Mouse (Mus musculus): ENCODE data around the gene Upp2. TPM values are rescaled to one million over a fixed set of nuclear protein-coding genes. Genes with fewer than 3 reads are reported as not detected.

Gene Upp2
- polyA plus RNA-seq, 1 experiment from 2014 or later, result 9.6 TPM

DNA sequence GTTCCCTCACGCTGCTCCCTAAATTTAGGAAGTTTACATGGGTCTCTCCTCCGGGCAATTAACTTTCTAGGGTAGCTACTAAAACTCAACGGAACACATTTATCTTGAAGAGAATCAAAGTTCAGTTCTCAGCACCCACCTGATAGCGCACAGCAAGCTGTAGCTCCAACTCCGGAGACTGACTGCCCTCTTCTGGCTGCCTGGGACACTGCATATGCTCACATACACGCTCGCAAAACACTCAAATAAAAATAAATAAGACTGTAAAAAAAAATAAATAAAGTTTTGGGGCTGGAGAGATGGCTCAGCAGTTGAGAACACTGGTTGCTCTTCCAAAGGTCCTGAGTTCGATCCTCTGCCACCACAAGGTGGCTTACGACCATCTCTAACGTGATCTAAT is 90.8 kb downstream of the Upp2 start:
- H3K36me3 ChIP-seq (ENCODE audit: insufficient read depth, low read length), result no peaks in the 10 kb centered on the region
- ATAC-seq (replicated peaks; ENCODE audit: low FRiP score, low read depth) (no peak), DNase-seq (ENCODE audit: low spot score) (no peak)
- H3K4me1 ChIP-seq (replicated peaks; ENCODE audit: insufficient read depth, low read length), result no peaks in the 10 kb centered on the region
- no peak overlapping the region for H3K9ac ChIP-seq (ENCODE audit: low read depth, low read length)
- H3K27me3 ChIP-seq (ENCODE audit: insufficient read depth, low read length), result no peaks in the 10 kb centered on the region
- H3K9me3 ChIP-seq (replicated peaks; ENCODE audit: low read length), result no peaks in the 10 kb centered on the region
- no peak overlapping the region for H3K4me3 ChIP-seq (replicated peaks; ENCODE audit: low read depth, low read length)
- no peak overlapping the region for H3K4me2 ChIP-seq (ENCODE audit: low read length)
- H3K27ac ChIP-seq, result no peak overlapping the region
- 94% methylated on average over 10 of the region's 10 CpGs for WGBS
- no peak for TF ChIP-seq CTCF (IDR thresholded peaks at IDR 0.05; ENCODE audit: low read depth)

GRCm38 (mm10) chr2:58660591-58660990 is 93.5 kb downstream of the Upp2 start:
- Histone ChIP-seq H3K4me1 (replicated peaks; ENCODE audit: insufficient read depth, low read length) (no peaks in the 10 kb centered on the region), H3K27me3 (ENCODE audit: insufficient read depth, low read length) (no peaks in the 10 kb centered on the region), H3K9me3 (replicated peaks; ENCODE audit: low read length) (no peaks in the 10 kb centered on the region), H3K4me3 (replicated peaks; ENCODE audit: low read depth, low read length) (no peak overlapping the region), H3K36me3 (ENCODE audit: insufficient read depth, low read length) (no peaks in the 10 kb centered on the region), H3K27ac (no peak overlapping the region), H3K9ac (ENCODE audit: low read depth, low read length) (no peak overlapping the region), H3K4me2 (ENCODE audit: low read length) (no peak overlapping the region)
- ATAC-seq (replicated peaks; ENCODE audit: low FRiP score, low read depth) (no peak), DNase-seq (ENCODE audit: low spot score) (no peak)
- TF ChIP-seq CTCF (IDR thresholded peaks at IDR 0.05; ENCODE audit: low read depth), result no peak
- 67% methylated on average over 13 of the region's 13 CpGs for WGBS

DNA sequence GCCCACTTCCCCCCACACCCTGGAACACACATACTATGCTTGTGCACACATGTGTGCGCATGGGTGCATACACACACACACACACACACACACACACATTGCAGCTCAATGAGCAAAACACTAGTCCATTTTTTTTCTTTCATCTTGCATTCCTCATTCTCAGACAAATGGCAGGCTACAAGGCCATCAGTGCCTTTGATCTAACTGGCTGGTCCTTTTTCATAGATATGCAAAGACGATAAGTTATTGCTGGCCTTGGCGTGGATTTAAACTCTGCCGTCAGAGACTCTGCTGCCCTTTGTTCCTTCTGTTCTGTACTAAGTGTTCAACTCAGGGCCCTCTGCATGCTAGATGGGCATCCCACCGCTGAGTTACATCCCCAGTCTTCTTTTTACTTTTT is 94.0 kb downstream of the Upp2 start:
- Histone ChIP-seq H3K4me1 (replicated peaks; ENCODE audit: insufficient read depth, low read length) (no peaks in the 10 kb centered on the region), H3K4me2 (ENCODE audit: low read length) (no peak overlapping the region), H3K36me3 (ENCODE audit: insufficient read depth, low read length) (no peaks in the 10 kb centered on the region), H3K27ac (no peak overlapping the region), H3K9ac (ENCODE audit: low read depth, low read length) (no peak overlapping the region), H3K4me3 (replicated peaks; ENCODE audit: low read depth, low read length) (no peak overlapping the region), H3K9me3 (replicated peaks; ENCODE audit: low read length) (no peaks in the 10 kb centered on the region), H3K27me3 (ENCODE audit: insufficient read depth, low read length) (no peaks in the 10 kb centered on the region)
- WGBS, result 75% methylated on average over 5 of the region's 5 CpGs
- ATAC-seq (replicated peaks; ENCODE audit: low FRiP score, low read depth), result no peak
- DNase-seq (ENCODE audit: low spot score), result no peak
- no peak for TF ChIP-seq CTCF (IDR thresholded peaks at IDR 0.05; ENCODE audit: low read depth)

GRCm38 (mm10) chr2:58662661-58663060 is 95.6 kb downstream of the Upp2 start:
- DNase-seq (ENCODE audit: low spot score), result no peak
- H3K9ac ChIP-seq (ENCODE audit: low read depth, low read length), result no peak overlapping the region
- ATAC-seq (replicated peaks; ENCODE audit: low FRiP score, low read depth), result no peak
- no peak overlapping the region for H3K4me3 ChIP-seq (replicated peaks; ENCODE audit: low read depth, low read length)
- no peaks in the 10 kb centered on the region for H3K36me3 ChIP-seq (ENCODE audit: insufficient read depth, low read length)
- 90% methylated on average over 9 of the region's 9 CpGs for WGBS
- H3K4me2 ChIP-seq (ENCODE audit: low read length), result no peak overlapping the region
- H3K27ac ChIP-seq, result no peak overlapping the region
- H3K9me3 ChIP-seq (replicated peaks; ENCODE audit: low read length), result no peaks in the 10 kb centered on the region
- H3K27me3 ChIP-seq (ENCODE audit: insufficient read depth, low read length), result no peaks in the 10 kb centered on the region
- H3K4me1 ChIP-seq (replicated peaks; ENCODE audit: insufficient read depth, low read length), result no peaks in the 10 kb centered on the region
- TF ChIP-seq CTCF (IDR thresholded peaks at IDR 0.05; ENCODE audit: low read depth), result no peak

GRCm38 (mm10) chr2:58663404-58664120 is 96.5 kb downstream of the Upp2 start:
- no peaks in the 10 kb centered on the region for H3K27me3 ChIP-seq (ENCODE audit: insufficient read depth, low read length)
- H3K27ac ChIP-seq, result no peak overlapping the region
- no peak for TF ChIP-seq CTCF (IDR thresholded peaks at IDR 0.05; ENCODE audit: low read depth)
- no peaks in the 10 kb centered on the region for H3K36me3 ChIP-seq (ENCODE audit: insufficient read depth, low read length)
- H3K9me3 ChIP-seq (replicated peaks; ENCODE audit: low read length), result no peaks in the 10 kb centered on the region
- DNase-seq (ENCODE audit: low spot score) (no peak), ATAC-seq (replicated peaks; ENCODE audit: low FRiP score, low read depth) (no peak)
- no peak overlapping the region for H3K4me2 ChIP-seq (ENCODE audit: low read length)
- H3K4me1 ChIP-seq (replicated peaks; ENCODE audit: insufficient read depth, low read length), result no peaks in the 10 kb centered on the region
- no peak overlapping the region for H3K4me3 ChIP-seq (replicated peaks; ENCODE audit: low read depth, low read length)
- 87% methylated on average over 7 of the region's 7 CpGs for WGBS
- H3K9ac ChIP-seq (ENCODE audit: low read depth, low read length), result no peak overlapping the region

DNA sequence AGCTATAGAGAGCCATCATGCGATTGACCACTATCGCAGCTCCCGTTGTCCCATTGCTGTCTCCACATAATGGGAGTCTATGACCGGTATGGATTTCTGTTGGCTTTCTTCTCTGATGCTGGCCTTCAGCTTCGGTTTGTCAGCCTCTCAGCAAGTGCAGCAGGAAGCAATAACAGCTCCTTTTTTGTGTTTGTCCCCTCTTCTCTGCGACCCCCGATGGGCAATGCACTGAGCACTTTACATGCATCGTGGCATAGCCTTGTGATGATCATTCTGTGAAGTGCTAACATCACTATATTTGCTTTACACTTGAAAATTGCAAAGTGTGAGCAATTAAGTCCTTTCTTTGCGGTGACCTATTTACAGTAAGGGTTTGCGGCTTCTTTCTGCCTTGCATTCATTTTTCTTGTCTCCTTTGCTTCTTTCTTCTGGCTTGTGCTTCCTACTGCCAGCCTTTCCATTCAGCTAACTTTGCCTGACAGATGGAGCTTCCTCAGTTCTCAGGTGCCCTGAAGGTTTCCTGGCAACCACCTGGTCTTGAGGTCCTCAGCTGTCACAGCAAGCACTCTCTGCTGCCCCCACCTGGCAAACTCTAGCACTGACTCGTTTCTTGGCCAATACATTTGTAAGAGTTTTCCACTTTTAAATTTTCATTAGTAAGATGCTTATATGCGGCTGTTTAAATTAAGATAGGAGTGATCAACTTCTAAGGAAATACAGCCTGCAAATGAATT is 98.2 kb downstream of the Upp2 start:
- Histone ChIP-seq H3K9me3 (replicated peaks; ENCODE audit: low read length) (no peaks in the 10 kb centered on the region), H3K4me2 (ENCODE audit: low read length) (no peak overlapping the region), H3K27ac (no peak overlapping the region), H3K36me3 (ENCODE audit: insufficient read depth, low read length) (no peaks in the 10 kb centered on the region), H3K27me3 (ENCODE audit: insufficient read depth, low read length) (no peaks in the 10 kb centered on the region), H3K4me3 (replicated peaks; ENCODE audit: low read depth, low read length) (no peak overlapping the region), H3K4me1 (replicated peaks; ENCODE audit: insufficient read depth, low read length) (no peaks in the 10 kb centered on the region), H3K9ac (ENCODE audit: low read depth, low read length) (no peak overlapping the region)
- no peak for ATAC-seq (replicated peaks; ENCODE audit: low FRiP score, low read depth)
- peak; percentile 85 for TF ChIP-seq CTCF (IDR thresholded peaks at IDR 0.05; ENCODE audit: low read depth)
- WGBS, result 88% methylated on average over 12 of the region's 12 CpGs
- peak; percentile 73 for DNase-seq (ENCODE audit: low spot score)

All from kidney, postnatal 0 days (tissue).